Mouse (Mus musculus) stomach, embryonic 14.5 days (tissue): Measurements from ENCODE around the gene Ano9. TPM values are rescaled to one million over a fixed set of nuclear protein-coding genes. Genes with fewer than 3 reads are reported as not detected.

Experiments used
- ATAC-seq: fragments of 200-750 bp; cut with Nextera tagmentation; 2 replicates; pipeline ENCODE4 v1.8.0; 2017; ENCODE audit warnings: low read depth, moderate TSS enrichment; ENCODE audit not compliant: insufficient number of reproducible peaks, insufficient read depth, low FRiP score
- H3K27ac ChIP-seq: fragments of 300-500 bp; sonication (generic); 2 replicates; pipeline ENCODE4 v1.5.1; 2014; ENCODE audit warnings: mild to moderate bottlenecking, low read length, moderate library complexity, mixed read lengths
- H3K27me3 ChIP-seq: fragments of 300-500 bp; sonication (generic); 2 replicates; pipeline ENCODE4 v1.6.1; 2014; ENCODE audit warnings: low read length, control low read depth, mixed read lengths; ENCODE audit not compliant: control insufficient read depth, insufficient read depth
- H3K36me3 ChIP-seq: fragments of 300-500 bp; sonication (generic); 2 replicates; pipeline ENCODE4 v1.6.1; 2014; ENCODE audit warnings: mild to moderate bottlenecking, control low read depth, low read length, moderate library complexity, mixed read lengths; ENCODE audit not compliant: control insufficient read depth, insufficient read depth
- H3K4me1 ChIP-seq: fragments of 300-500 bp; sonication (generic); 2 replicates; pipeline ENCODE4 v1.6.1; 2014; ENCODE audit warnings: low read length, control low read depth, mixed read lengths; ENCODE audit not compliant: control insufficient read depth, insufficient read depth
- H3K4me2 ChIP-seq: fragments of 300-500 bp; sonication (generic); replicated peaks from 2 replicates; pipeline ENCODE4 v1.6.1; 2014; ENCODE audit warnings: low read depth, low read length, control low read depth
- H3K4me3 ChIP-seq: fragments of 300-500 bp; sonication (generic); 2 replicates; pipeline ENCODE4 v1.5.1; 2014; ENCODE audit warnings: low read depth, low read length, control low read depth
- H3K9ac ChIP-seq: fragments of 300-500 bp; sonication (generic); replicated peaks from 2 replicates; pipeline ENCODE4 v1.6.1; 2014; ENCODE audit warnings: low read depth, mild to moderate bottlenecking, control low read depth, low read length, moderate library complexity, mixed read lengths
- H3K9me3 ChIP-seq: fragments of 300-500 bp; sonication (generic); 2 replicates; pipeline ENCODE4 v1.6.1; 2016; ENCODE audit warnings: low read depth, low read length, control low read depth; ENCODE audit not compliant: control insufficient read depth
- WGBS: fragments of 180-500 bp; shearing (Covaris S2); extraction: QIAGEN DNeasy Blood & Tissue Kit; methylation state at CpG from one replicate; pipeline ENCODE4 v1.1.7; 2014; 5-methylcytosine and 5-hydroxymethylcytosine counted together
- polyA plus RNA-seq: library from polyadenylated mRNA; unstranded; fragments of >200 nt; fragmentation: Nextera tagmentation; extraction: Ambion mirVana; gene quantifications from 2 replicates; pipeline ENCODE4 v1.2.1, GENCODE M21; 2014

Ano9 gene
- polyA plus RNA-seq, 1 experiment from 2014 or later: 12.2 TPM

GRCm38 (mm10) chr7:141096649-141097056 lies 21.0 kb downstream of the Ano9 start:
- no peak overlapping the region for H3K4me3 ChIP-seq

GRCm38 (mm10) chr7:141096021-141096420 lies 21.6 kb downstream of the Ano9 start:
- Histone ChIP-seq H3K27ac (no peak overlapping the region), H3K4me1 (peaks cover 3% of the 10 kb centered on the region; the same call in 1 of the 2 replicates), H3K4me3 (no peak overlapping the region), H3K9me3 (no peaks in the 10 kb centered on the region), H3K9ac (no peak overlapping the region), H3K27me3 (peaks cover 6% of the 10 kb centered on the region), H3K36me3 (no peaks in the 10 kb centered on the region), H3K4me2 (no peak overlapping the region)
- no peak for ATAC-seq
- WGBS: 84% methylated on average over 6 of the region's 6 CpGs

More at GRCm38 (mm10) chr7:141096649-141097056, 21.0 kb downstream of the Ano9 start:
- H3K9me3 ChIP-seq: no peaks in the 10 kb centered on the region
- no peaks in the 10 kb centered on the region for H3K36me3 ChIP-seq
- 34% methylated on average over 6 of the region's 6 CpGs for WGBS
- no peak overlapping the region for H3K9ac ChIP-seq
- H3K4me2 ChIP-seq: no peak overlapping the region
- peaks cover 3% of the 10 kb centered on the region; the same call in 1 of the 2 replicates for H3K4me1 ChIP-seq
- H3K27me3 ChIP-seq: peaks cover 6% of the 10 kb centered on the region
- ATAC-seq: no peak; the same call in 1 of the 2 replicates
- no peak overlapping the region for H3K27ac ChIP-seq

GRCm38 (mm10) chr7:141094487-141095205 lies 23.0 kb downstream of the Ano9 start:
- H3K9ac ChIP-seq: no peak overlapping the region
- peaks cover 3% of the 10 kb centered on the region; the same call in 1 of the 2 replicates for H3K4me1 ChIP-seq
- H3K4me2 ChIP-seq: no peak overlapping the region
- H3K36me3 ChIP-seq: no peaks in the 10 kb centered on the region
- WGBS: 58% methylated on average over 15 of the region's 15 CpGs
- no peak overlapping the region for H3K27ac ChIP-seq
- H3K27me3 ChIP-seq: no peaks in the 10 kb centered on the region
- no peak for ATAC-seq
- H3K9me3 ChIP-seq: no peaks in the 10 kb centered on the region
- no peak overlapping the region for H3K4me3 ChIP-seq

GRCm38 (mm10) chr7:141093950-141094349 lies 23.7 kb downstream of the Ano9 start:
- H3K27ac ChIP-seq: no peak overlapping the region
- 71% methylated on average over 6 of the region's 6 CpGs for WGBS

DNA sequence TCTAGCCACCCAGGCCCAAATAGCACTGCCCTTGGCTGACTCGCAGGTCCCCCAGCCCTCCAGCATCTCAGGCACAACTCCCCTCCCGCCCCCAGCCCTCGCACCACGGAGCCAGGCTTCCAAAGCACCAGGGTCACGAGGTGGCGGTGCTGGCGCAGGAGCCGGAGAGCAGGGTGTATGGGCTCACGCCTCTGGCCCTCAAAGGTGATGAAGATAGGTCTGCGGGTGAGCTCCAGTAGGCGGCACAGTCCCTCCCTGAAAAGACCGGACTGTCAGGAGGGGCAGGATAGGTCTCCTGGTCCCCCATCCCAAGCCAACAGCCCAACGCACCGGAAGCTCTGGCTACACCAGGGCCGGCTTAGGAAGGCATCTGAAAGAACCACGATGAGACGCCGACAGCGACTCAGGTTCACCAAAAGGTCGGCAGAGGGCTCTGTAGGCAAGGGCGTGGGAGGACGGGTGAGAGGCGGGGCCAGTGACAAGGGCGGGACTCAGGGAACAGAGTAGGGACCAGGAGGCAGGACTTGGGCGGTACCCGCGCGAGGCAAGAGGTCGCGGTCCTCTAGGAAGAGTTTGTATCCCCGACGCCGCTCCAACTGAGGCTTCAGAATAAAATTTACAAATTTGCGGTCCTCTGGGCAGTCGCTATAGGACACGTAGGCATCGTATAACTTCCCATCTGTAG lies 25.4 kb downstream of the Ano9 start:
- H3K9ac ChIP-seq: no peak overlapping the region
- H3K4me3 ChIP-seq: no peak overlapping the region
- H3K4me1 ChIP-seq: peaks cover 3% of the 10 kb centered on the region; the same call in 1 of the 2 replicates
- WGBS: 6% methylated on average over 37 of the region's 37 CpGs
- peak; percentile 88 for ATAC-seq
- H3K36me3 ChIP-seq: no peaks in the 10 kb centered on the region
- H3K27ac ChIP-seq: no peak overlapping the region
- H3K9me3 ChIP-seq: no peaks in the 10 kb centered on the region
- H3K27me3 ChIP-seq: no peaks in the 10 kb centered on the region
- peak overlapping the region; percentile 31 for H3K4me2 ChIP-seq

More at GRCm38 (mm10) chr7:141093950-141094349, 23.7 kb downstream of the Ano9 start:
- Histone ChIP-seq H3K9me3 (no peaks in the 10 kb centered on the region), H3K36me3 (no peaks in the 10 kb centered on the region), H3K4me1 (peaks cover 3% of the 10 kb centered on the region; the same call in 1 of the 2 replicates), H3K4me2 (no peak overlapping the region), H3K4me3 (no peak overlapping the region), H3K9ac (no peak overlapping the region), H3K27me3 (no peaks in the 10 kb centered on the region)
- ATAC-seq: no peak

DNA sequence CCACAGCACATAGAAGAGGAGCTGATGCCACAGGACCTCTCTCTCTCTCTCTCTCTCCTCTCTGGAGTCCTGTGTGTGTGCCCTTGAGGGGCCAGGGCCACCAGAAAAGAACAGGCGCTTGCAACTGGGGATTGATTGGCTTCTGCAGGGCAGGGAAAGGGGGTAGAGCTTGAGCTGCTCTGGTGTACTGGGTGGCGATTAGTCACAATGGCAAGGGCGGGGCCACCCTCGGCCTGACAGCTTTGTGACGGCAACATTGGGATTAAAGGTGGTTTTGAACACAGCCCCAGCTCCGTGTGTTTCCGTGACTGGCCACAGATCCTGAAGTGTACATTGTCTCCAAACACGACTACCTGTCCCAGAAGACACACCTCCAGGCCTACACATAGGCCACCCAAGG lies 27.4 kb downstream of the Ano9 start:
- H3K27ac ChIP-seq: no peak overlapping the region
- WGBS: 55% methylated on average over 8 of the region's 8 CpGs
- peaks cover 3% of the 10 kb centered on the region; the same call in 1 of the 2 replicates for H3K4me1 ChIP-seq
- H3K4me3 ChIP-seq: no peak overlapping the region
- no peaks in the 10 kb centered on the region for H3K9me3 ChIP-seq
- H3K27me3 ChIP-seq: no peaks in the 10 kb centered on the region
- no peak for ATAC-seq
- H3K36me3 ChIP-seq: no peaks in the 10 kb centered on the region
- H3K9ac ChIP-seq: no peak overlapping the region
- no peak overlapping the region for H3K4me2 ChIP-seq

DNA sequence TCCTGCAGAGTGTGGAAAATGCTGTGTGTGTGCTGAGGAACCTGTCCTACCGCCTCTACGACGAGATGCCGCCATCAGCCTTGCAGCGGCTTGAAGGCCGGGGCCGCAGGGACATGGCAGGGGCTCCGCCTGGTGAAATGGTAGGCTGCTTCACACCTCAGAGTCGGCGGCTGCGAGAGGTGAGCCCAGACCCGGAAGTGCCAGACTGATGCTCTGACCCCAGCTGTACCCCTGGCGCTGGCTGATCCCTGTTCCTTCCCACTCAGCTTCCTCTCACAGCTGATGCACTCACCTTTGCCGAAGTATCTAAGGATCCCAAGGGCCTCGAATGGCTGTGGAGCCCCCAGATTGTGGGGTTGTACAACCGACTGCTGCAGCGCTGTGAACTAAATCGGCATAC lies 29.1 kb downstream of the Ano9 start:
- H3K9me3 ChIP-seq: no peaks in the 10 kb centered on the region
- H3K36me3 ChIP-seq: no peaks in the 10 kb centered on the region
- no peak overlapping the region for H3K4me2 ChIP-seq
- H3K4me1 ChIP-seq: peaks cover 3% of the 10 kb centered on the region; the same call in 1 of the 2 replicates
- ATAC-seq: no peak
- no peak overlapping the region for H3K9ac ChIP-seq
- H3K4me3 ChIP-seq: no peak overlapping the region
- 13% methylated on average over 18 of the region's 18 CpGs for WGBS
- no peaks in the 10 kb centered on the region for H3K27me3 ChIP-seq
- no peak overlapping the region for H3K27ac ChIP-seq

GRCm38 (mm10) chr7:141087894-141088293 lies 29.7 kb downstream of the Ano9 start:
- peak; percentile 21 for ATAC-seq
- 21% methylated on average over 8 of the region's 8 CpGs for WGBS
- peaks cover 3% of the 10 kb centered on the region; the same call in 1 of the 2 replicates for H3K4me1 ChIP-seq
- H3K4me3 ChIP-seq: no peak overlapping the region
- no peaks in the 10 kb centered on the region for H3K9me3 ChIP-seq
- no peaks in the 10 kb centered on the region for H3K27me3 ChIP-seq
- no peak overlapping the region for H3K27ac ChIP-seq
- no peak overlapping the region for H3K9ac ChIP-seq
- H3K4me2 ChIP-seq: no peak overlapping the region
- no peaks in the 10 kb centered on the region for H3K36me3 ChIP-seq
